Mouse (Mus musculus) retina, postnatal 1 day (tissue): Measurements from ENCODE around the gene Dnajc3.
A peak's percentile ranks its signal among the peaks of the same experiment; 100 is the strongest.

Experiments used
- DNase-seq: peaks from one replicate; pipeline ENCODE4 v3.0.0-alpha.2; 2012

The Dnajc3 gene

GRCm38 (mm10) chr14:118984161-118984560 lies 46.4 kb downstream of the Dnajc3 start:
- DNase-seq = no peak

DNA sequence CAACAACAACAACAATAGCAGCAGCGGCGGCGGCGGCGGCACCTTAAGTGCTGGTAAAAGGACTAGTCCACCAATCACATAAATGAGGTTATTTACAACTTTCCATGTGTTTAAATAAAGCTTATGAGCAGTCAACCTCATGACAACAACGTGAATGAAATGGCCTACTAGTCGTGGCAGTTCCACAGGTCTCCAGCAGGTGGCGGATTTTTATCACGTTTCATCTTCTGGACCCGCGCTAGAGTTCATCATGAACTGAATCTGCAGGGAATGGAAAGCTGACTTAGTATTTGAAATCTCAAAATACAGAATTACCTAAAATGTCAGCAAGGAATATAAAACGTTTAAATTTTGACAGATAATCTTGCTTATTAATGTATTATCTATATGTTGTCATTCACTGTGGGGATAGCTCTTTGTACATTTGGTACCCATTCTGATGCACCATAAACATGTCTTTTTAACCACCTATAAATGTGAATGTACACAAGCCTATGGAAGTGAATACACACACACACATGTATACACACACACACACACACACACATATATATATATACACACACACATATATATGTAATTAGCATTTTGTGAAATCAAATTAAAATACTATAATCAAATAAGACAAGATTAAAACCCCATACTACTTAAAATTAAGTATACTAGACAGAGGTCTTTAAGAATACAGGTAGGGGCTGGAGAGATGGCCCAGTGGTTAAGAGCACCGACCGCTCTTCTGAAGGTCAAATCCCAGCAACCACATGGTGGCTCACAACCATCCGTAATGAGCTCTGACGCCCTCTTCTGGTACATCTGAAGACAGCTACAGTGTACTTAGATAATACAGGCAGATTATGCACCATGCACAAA lies 49.1 kb downstream of the Dnajc3 start:
- peak; percentile 82 for DNase-seq

DNA sequence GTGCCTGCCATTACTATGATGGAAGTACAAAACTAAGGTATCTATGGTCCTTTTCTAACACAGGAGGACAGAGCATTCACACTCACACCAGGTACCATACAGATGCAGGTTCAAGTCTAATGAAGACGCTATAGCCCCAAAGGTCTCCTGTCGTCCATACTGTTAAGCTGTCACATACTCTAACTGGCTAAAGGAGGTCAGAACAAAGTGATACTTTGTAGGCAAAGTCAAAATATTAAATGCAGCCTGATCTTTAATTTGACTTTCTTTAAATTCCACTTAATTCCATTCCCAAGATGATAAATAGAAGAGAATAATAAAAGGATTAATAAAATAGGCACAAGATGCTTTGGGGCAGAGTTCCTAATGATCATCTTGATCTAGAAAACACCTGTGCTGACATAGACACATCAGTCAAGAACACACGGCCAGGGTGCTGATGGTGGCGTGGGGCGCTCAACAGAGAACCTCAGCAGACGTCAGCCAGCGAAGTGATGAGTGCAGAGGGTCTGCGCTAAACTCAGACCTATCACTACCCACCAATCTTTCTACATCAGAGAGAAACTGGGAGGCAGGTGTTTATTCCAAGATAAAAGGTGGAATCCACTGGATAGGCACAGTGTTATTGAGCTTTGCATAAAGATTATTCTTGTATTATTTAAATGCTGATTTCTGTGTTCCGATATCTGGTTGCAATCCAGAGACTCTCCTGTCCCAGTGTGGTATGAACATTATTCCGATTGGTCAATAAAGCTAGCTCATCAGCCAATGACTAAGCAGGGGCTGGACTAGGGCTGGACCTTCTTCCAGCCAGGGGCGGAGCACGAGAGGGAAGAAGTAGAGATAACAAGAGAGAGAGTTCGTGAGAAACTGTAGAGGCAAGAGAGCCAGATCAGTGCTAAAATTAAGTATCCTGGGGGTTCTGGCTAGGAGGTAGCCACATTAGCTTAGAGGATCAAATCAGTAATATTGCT lies 50.0 kb downstream of the Dnajc3 start:
- peak; percentile 29 for DNase-seq

GRCm38 (mm10) chr14:118995226-118995925 lies 57.6 kb downstream of the Dnajc3 start:
- no peak for DNase-seq

DNA sequence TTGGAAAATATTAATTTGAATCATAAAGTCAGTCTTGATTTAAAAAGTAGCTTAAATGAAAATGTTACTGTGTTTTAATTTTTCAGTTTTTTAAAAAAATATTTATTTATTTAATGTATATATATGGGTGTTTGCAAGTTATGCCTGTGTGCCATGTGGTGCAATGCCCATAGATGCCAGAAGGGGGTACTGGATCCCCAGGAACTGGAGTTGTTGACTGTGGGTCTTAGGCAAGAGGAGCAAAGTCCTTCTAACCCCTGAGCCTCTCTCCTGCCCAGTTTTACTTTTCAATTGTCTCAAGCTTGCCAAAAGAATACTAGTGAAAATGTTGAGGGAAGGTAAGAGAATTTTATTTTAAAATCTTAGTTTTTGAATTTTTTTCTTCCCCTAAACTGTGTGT lies 65.5 kb downstream of the Dnajc3 start:
- DNase-seq = peak; percentile 43

- DNase-seq = peak; percentile 32
Measured at GRCm38 (mm10) chr14:119005834-119006233, 68.1 kb downstream of the Dnajc3 start.

DNA sequence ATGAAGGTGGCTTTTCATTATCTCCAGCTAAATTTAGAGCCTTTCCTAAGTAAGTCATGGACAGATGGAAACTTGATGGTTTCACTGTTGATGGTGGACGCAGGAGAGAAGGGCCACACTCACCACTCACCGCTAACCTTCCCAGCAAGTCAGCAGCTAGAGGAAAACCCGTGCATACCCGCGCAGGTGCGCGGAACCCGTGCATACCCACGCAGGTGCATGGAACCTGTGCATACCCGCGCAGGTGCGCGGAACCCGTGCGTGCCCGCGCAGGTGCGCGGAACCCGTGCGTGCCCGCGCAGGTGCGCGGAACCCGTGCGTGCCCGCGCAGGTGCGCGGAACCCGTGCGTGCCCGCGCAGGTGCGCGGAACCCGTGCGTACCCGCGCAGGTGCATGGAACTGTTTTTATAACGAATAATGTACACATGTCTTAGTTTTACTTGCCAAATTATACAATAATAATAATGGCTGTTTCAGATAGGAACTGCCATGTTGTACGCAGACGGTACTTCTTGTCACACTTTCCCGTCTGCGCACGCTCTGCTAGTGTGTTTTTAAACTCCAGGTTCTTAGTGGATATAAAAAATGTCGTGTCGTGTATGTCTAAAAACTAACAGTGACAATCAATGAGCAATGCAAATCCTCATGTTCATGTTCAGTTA lies 68.8 kb downstream of the Dnajc3 start:
- DNase-seq = peak; percentile 14

DNA sequence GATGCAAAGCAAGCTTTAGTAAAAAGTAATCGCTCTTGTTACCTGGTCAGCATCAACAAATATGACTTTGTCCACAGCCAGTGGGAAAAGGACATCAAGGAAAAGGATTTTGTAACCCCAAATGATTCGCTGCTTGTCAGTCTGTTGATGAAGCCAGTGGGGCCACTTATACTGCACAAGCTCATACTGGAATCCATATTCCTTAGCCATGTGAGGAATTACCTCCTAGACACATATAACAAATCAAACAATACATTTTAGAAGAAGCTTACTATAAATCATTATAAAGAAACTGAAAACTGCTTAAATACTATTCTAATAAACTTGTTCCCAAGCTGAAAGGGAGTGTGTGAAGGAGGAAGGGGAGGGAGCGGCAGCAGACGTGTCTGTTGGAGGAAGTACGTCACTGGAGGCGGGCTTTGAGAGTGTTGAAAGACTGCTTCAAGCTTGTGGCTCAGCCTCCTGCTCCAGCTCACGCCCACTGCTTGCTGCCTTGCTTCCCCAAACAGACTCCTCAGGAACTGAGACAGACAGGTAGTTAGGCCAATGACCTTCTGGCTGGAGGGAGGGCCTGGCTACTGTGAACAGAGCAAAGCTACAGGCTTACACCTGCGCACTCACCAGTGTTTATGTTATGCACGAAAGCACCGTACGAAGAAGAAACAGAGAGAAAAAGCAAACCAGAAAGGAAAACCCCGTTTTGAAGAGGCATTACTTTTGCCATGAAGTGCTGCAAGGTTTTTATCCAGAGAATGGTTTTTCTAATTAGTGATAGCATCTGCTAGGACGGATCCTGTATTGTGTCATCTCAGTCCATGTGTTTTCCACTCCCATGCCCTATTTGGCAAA lies 69.6 kb downstream of the Dnajc3 start:
- DNase-seq = peak; percentile 99

GRCm38 (mm10) chr14:119008031-119008590 lies 70.3 kb downstream of the Dnajc3 start:
- DNase-seq = peak; percentile 21

DNA sequence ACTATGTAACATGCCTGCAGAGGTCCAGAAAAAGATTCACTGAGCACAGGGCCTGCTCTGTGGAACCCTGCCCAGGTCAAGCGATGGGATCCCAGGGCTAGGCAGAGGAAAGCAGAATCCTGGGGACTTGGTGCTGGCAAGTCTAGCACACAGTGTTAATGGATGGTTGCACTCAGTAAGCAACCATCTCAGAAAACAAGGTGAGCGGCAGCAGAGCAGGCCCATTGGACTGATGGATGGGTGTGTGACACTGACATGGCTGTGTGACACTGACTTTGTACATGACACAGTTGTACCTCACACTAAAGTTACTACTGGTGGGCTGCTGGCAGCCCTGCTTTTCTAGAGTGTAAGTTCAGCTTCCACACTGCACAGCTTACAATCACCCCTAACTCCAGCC lies 71.8 kb downstream of the Dnajc3 start:
- no peak for DNase-seq

DNA sequence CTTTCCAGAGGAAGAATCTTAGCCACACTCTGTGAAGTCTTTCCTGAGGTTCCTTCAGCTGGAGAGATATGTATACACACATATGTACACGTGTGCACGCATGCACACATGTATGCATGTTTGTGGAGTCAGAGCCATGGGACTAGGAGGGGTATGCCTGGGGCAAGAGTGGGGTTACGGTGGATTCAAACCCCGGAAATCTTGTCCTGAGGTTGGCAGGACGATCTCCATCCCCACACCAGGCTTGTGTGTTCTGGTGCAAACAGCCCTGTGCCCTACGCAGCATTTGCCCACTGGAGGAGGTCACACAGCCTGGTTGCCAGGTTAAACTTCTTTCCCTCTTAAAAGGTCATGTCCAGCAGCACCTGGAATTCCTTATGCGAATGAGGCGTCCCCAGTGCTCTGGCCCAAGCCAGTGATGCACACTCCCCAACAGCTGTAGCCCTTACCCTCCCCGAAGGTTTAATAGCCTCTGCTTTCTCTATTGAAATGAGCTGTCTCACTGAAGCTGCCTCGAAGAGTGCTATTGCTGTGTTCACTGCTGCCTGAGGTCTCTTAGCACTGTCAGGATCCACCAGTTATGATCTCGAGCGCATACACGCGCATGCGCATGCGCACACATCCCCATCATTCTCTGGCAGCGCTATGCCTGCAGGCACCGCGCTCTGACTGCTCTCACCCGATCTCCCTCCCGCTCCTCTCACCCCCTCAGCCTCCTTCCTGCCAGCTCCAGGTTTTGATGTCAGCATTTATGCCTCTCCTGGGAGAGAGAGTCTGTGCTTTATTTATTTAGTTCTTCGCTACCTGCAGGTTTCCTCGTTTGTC lies 75.0 kb downstream of the Dnajc3 start:
- peak; percentile 85 for DNase-seq

- no peak for DNase-seq
Measured at GRCm38 (mm10) chr14:119013549-119013948, 75.8 kb downstream of the Dnajc3 start.

GRCm38 (mm10) chr14:119025889-119026288 lies 88.1 kb downstream of the Dnajc3 start:
- peak; percentile 31 for DNase-seq

DNA sequence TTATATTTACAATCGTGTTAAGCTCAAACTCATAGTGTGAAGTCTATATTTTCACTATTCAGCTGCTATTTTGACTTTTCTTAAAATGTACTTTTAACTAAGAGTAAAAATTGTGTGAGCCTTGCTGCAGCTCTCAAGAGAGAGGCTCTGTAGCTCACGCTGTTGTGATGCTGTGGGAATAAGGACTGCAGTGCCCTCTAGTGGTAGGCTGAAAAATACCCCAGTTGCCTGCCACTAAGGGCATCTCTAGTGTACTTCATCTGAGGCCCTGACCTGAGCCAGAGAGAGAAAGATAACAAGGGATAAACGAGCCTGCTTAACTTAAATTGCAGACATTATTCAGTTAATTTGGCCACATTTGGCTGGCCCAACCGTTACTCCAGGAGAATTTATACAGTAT lies 89.4 kb downstream of the Dnajc3 start:
- peak; percentile 76 for DNase-seq

DNA sequence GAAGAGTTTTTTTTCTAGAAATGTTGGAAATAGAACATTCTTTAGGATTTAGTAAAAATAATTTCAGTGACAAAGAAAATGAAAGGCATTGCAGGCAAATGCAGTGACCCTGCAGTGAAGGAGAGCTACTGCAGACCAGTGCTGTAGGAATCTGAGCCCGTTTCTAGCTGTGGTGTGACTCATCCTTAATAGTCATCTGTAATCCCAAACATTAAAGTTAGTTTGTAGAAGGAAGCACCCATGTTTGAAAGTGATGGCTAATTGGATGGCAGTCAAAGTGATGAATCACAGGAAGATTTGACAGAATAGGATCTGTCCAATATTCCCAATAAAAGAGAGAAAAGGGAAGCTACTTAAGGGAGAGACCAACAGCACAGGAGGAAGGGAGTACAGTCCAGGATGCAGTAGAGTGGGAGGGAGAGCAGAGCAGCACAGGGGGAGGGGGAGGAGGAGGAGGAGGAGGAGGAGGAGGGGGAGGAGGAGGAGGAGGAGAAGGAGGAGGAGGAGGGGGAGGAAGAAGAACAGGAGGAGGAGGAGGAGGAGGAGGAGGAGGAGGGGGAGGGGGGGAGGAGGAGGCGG lies 90.0 kb downstream of the Dnajc3 start:
- DNase-seq = no peak
